17 mouse cellular contexts compared by ENCODE assay signal in the genomic region with DNA sequence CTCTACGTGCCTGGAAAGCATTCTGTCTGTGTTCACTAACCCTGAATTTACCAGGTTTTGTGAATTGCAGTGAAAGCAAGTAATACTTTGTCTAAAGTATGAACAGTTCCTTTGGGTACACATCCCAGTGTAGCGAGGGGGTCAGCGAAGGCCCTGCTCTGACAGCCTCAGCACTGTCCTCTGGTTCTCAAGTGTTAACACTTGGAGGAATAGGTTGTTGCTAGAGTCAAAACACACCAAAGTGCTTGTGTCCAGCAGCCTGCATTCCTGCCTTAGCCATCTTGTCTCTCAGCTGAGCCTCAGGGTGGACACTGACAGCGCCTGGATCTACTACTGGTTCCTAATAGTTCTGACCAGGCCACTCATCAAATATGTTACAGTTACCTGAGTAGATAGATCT. TPM values are rescaled to one million over a fixed set of nuclear protein-coding genes. Genes with fewer than 3 reads are reported as not detected.
A peak's percentile ranks its signal among the peaks of the same experiment; 100 is the strongest.
DNase-seq lines count a peak whose midpoint lies in the region; ATAC-seq lines count a peak whose summit lies in the region.
"Had no signal": no experiment of that assay in that cellular context is flagged by ENCODE, and none has a peak within 500 bp of the region (broad histone marks: within the 10 kb centered on the region; RNA-seq: fewer than 3 reads in every experiment).

No protein-coding gene starts in this region.

- 87% methylated on average over 4 of the region's 4 CpGs for WGBS in heart, embryonic 15.5 days
- 95% methylated on average over 4 of the region's 4 CpGs for WGBS in neural tube, embryonic 15.5 days

- H3K4me2 ChIP-seq in heart, embryonic 15.5 days, result no peak overlapping the region
- no peak overlapping the region for H3K4me2 ChIP-seq in neural tube, embryonic 15.5 days
- H3K4me2 ChIP-seq: limb, embryonic 15.5 days; neural tube, embryonic 12.5 days had no signal

- DNase-seq in heart, adult 11 months, result peak; percentile 83
- no peak for DNase-seq in heart, postnatal 25 days (ENCODE audit: low spot score)
- no peak for DNase-seq in heart, postnatal 4 days
- no peak for DNase-seq in neural tube, embryonic 10.5 days (ENCODE audit: extremely low spot score, low spot score)
- no peak for DNase-seq in embryo, embryonic 11 days
- DNase-seq: cerebellum, adult 11-12 months; cerebellum, postnatal 14 days; layer of hippocampus, postnatal 36 days had no signal

- ATAC-seq in heart, embryonic 15.5 days (replicated peaks; ENCODE audit: insufficient number of reproducible peaks, insufficient read depth, low FRiP score, low read depth), result no peak
- no peak for ATAC-seq in neural tube, embryonic 15.5 days (ENCODE audit: low FRiP score)
- ATAC-seq: activated CD4-positive, CD25-positive, alpha-beta regulatory T cell, adult 4 months had no signal

- no peaks in the 10 kb centered on the region for H3K36me3 ChIP-seq in heart, embryonic 15.5 days
- no peaks in the 10 kb centered on the region for H3K36me3 ChIP-seq in neural tube, embryonic 15.5 days
- H3K36me3 ChIP-seq: limb, embryonic 15.5 days; neural tube, embryonic 12.5 days had no signal

- H3K27ac ChIP-seq in heart, embryonic 15.5 days, result peak overlapping the region; percentile 71
- H3K27ac ChIP-seq in neural tube, embryonic 15.5 days (replicated peaks), result 0 out of 2 replicates have a peak overlapping the region, but pooled peaks have one; percentile 54
- H3K27ac ChIP-seq: forebrain, embryonic 10.5 days; kidney, postnatal 0 days; limb, embryonic 15.5 days; neural tube, embryonic 12.5 days had no signal

- H3K9ac ChIP-seq in heart, embryonic 15.5 days, result no peak overlapping the region
- H3K9ac ChIP-seq in neural tube, embryonic 15.5 days (replicated peaks), result no peak overlapping the region
- H3K9ac ChIP-seq: limb, embryonic 15.5 days; neural tube, embryonic 12.5 days had no signal

- H3K4me1 ChIP-seq in heart, embryonic 15.5 days (replicated peaks), result peaks cover 46% of the 10 kb centered on the region
- H3K4me1 ChIP-seq in neural tube, embryonic 15.5 days, result peaks cover 30% of the 10 kb centered on the region

- H3K4me3 ChIP-seq in heart, embryonic 15.5 days, result no peak overlapping the region
- no peak overlapping the region for H3K4me3 ChIP-seq in neural tube, embryonic 15.5 days (replicated peaks)
- H3K4me3 ChIP-seq: forebrain, embryonic 10.5 days; hindbrain, embryonic 10.5 days; limb, embryonic 15.5 days; neural tube, embryonic 12.5 days had no signal

- no peaks in the 10 kb centered on the region for H3K27me3 ChIP-seq in heart, embryonic 15.5 days
- no peaks in the 10 kb centered on the region for H3K27me3 ChIP-seq in neural tube, embryonic 15.5 days (replicated peaks)
- H3K27me3 ChIP-seq: limb, embryonic 15.5 days; neural tube, embryonic 12.5 days had no signal

- intact Hi-C loops in heart, postnatal 25 days (cut with DNase I), result loop anchor here (5.0 kb wide), 1 partner anchor 36 kb away; no protein-coding TSS in a partner anchor

- H3K9me3 ChIP-seq in heart, embryonic 15.5 days (replicated peaks), result no peaks in the 10 kb centered on the region
- no peaks in the 10 kb centered on the region for H3K9me3 ChIP-seq in neural tube, embryonic 15.5 days (replicated peaks)
- H3K9me3 ChIP-seq: G1E; limb, embryonic 15.5 days; neural tube, embryonic 12.5 days had no signal

RNA-seq across cellular contexts. Expression of gene Qk, which starts 6.3 kb away (rescaled TPM):
- 100 to 1,000 TPM; 444 to 447 TPM for total RNA-seq in heart, postnatal 25 days (2021)
- 34.3 and 43.3 TPM in 2 replicates for polyA plus RNA-seq in heart, embryonic 15.5 days (2015; fragmentation: Nextera tagmentation; extraction: Ambion mirVana)
- 100 to 1,000 TPM; 588 to 671 TPM for total RNA-seq in heart, postnatal 4 days (2021)
- polyA plus RNA-seq in neural tube, embryonic 15.5 days (2015; fragmentation: Nextera tagmentation; extraction: Ambion mirVana), result 38.9 and 44.0 TPM in 2 replicates
